In genomic region chr11:42386486-42386885, GRCm38 (mm10) we compare ENCODE assay signal across 24 mouse cellular contexts. TPM values are rescaled to one million over a fixed set of nuclear protein-coding genes. Genes with fewer than 3 reads are reported as not detected.
"Had no signal": no experiment of that assay in that cellular context is flagged by ENCODE, and none has a peak within 500 bp of the region (broad histone marks: within the 10 kb centered on the region; RNA-seq: fewer than 3 reads in every experiment).

No protein-coding gene starts in this region.

- H3K27ac ChIP-seq: kidney, postnatal 0 days; layer of hippocampus, adult 2 months; liver, embryonic 13.5 days; lung, embryonic 15.5 days; neural tube, embryonic 13.5 days; stomach, embryonic 15.5 days had no signal

- H3K4me2 ChIP-seq: liver, embryonic 13.5 days; lung, embryonic 15.5 days; midbrain, embryonic 11.5 days; neural tube, embryonic 13.5 days; stomach, embryonic 15.5 days had no signal

- H3K36me3 ChIP-seq: liver, embryonic 13.5 days; lung, embryonic 15.5 days; neural tube, embryonic 13.5 days; stomach, embryonic 15.5 days had no signal

- H3K9ac ChIP-seq: liver, embryonic 13.5 days; lung, embryonic 15.5 days; neural tube, embryonic 13.5 days; stomach, embryonic 15.5 days had no signal

- H3K4me3 ChIP-seq: layer of hippocampus, adult 2 months; liver, embryonic 13.5 days; lung, embryonic 15.5 days; neural tube, embryonic 13.5 days; stomach, embryonic 15.5 days had no signal

- ATAC-seq: intestine, postnatal 0 days had no signal

- H3K9me3 ChIP-seq: liver, embryonic 13.5 days; lung, embryonic 15.5 days; neural tube, embryonic 13.5 days; stomach, embryonic 15.5 days had no signal

- H3K27me3 ChIP-seq: liver, embryonic 13.5 days; lung, embryonic 15.5 days; neural tube, embryonic 13.5 days; stomach, embryonic 15.5 days had no signal

- H3K4me1 ChIP-seq: liver, embryonic 13.5 days; lung, embryonic 15.5 days; neural tube, embryonic 13.5 days; stomach, embryonic 15.5 days had no signal

- DNase-seq: kidney, adult 2 months; kidney, postnatal 25 days; layer of hippocampus, adult 9-11 months; liver, embryonic 13.5 days; lung, postnatal 10 days; lung, postnatal 4 days; midbrain, embryonic 14.5 days; retina, postnatal 1 day; right cerebral cortex, postnatal 25 days; spleen, adult 18-20 months; thymus, postnatal 25 days had no signal

RNA-seq across cellular contexts. Expression of gene Gabrb2, which starts 33.1 kb away (rescaled TPM):
- total RNA-seq: liver, adult 2 months; megakaryocyte progenitor cell, adult 5-6 weeks; megakaryocyte-erythroid progenitor cell, adult 5-6 weeks; neutrophil, adult 5-6 weeks had no signal
- polyA plus RNA-seq: kidney, adult 2 months; large intestine, adult 2 months; liver, adult 2 months; thymus, postnatal 0 days had no signal
